Mouse (Mus musculus) testis, postnatal 14 days (tissue): ENCODE measurements at regions not wholly inside any gene's neighbourhood (a gene's known extent, or its start where the extent isn't known, plus 50 kb on each side); places are given as distances from the start of the nearest gene placed in this dataset.

ENCODE experiments used
- DNase-seq: peaks from one replicate; pipeline ENCODE4 v3.0.0; 2021; ENCODE audit warnings: low spot score

- peak; percentile 7 for DNase-seq
Observed at GRCm38 (mm10) chr4:35417866-35418265, 191.9 kb upstream of the C9orf72 start.

GRCm38 (mm10) chr4:35413488-35413887 lies 187.5 kb upstream of the C9orf72 start:
- DNase-seq = no peak

DNA sequence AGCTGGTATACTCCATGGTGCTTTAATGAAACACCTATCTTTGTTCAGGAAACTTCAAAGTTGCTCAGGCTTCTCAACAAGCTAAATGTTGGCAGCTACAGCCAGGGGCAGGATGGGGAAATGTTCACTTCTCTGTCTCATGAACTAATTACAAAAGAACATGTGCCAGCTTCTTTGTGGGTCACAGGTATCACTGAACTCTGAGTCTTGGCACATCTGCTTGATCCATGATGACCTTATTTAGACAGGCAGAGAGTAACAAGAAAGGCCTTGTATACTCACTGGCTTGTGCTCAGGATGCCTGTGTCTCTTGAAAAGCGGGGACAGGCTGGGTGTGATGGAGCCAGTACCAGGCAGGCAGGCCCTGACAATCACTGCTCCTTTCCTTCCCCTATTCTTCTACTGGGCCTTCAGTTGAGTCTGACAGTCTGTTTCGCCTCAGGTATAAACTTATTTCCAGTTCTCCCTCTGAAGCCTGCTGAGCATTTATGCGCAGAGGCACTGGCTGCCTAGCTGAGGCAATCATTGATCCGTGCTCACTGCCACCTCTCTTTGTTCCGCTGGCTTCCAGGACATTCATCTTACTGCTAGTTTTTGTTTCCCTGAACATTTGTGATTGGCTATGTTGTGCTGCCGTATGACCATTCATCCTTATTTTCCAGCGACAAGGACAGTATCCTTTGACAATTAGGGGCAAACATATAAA lies 179.5 kb upstream of the C9orf72 start:
- no peak for DNase-seq

- no peak for DNase-seq
Observed at GRCm38 (mm10) chr4:35404068-35404467, 178.1 kb upstream of the C9orf72 start.

DNA sequence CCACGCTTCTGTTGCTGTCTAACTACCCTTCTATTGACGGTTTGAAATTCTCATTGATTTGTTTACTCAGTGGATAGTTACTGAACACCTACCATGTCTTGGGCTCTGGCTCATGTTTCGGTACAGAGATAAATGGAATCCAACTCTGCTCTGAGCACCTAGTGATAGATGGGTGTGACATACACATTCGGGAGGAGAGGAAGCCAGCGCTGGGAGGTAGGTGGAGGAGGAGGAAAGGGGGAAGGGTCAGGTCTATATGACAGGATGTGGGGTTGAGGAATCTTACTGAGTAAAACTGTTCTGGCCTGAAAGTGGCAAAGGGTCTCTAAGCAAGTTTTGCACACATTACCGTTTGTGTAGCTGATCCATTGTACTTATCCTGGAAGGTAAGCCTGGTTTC lies 177.6 kb upstream of the C9orf72 start:
- no peak for DNase-seq

DNA sequence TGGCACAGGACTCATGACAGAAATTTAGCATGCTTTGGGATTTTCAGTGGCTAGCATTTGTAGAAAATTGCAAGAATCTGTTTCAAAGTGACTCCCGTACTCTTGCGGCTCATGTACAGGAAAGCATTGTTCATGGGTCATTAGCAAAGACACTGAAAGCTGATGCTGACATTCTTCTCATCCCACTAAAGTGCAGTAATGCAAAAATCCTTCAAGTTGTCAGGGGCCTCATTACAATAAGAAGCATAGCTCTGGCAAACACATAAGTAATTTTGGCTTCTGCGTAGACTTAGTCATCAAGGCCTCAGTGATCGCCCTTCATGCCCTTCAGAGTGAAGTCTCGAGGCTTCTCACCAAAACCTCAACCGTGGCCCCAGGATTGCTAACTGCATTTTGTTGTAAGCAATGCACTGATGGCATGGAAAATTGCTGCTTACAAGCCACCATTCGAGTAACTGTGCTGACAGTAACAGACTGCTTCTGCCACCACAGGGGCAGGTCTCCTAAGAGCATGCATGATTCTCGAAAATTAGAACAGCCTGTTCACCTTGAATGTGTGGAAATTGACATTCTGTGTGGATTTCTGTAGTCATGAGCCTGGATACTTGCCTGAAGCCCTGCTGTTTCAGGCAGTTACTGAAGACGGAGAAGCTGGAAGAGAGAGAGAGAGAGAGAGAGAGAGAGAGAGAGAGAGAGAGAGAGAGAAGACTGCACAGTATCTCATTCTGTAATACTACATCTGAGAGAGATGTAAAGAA lies 176.6 kb upstream of the C9orf72 start:
- DNase-seq = no peak

DNA sequence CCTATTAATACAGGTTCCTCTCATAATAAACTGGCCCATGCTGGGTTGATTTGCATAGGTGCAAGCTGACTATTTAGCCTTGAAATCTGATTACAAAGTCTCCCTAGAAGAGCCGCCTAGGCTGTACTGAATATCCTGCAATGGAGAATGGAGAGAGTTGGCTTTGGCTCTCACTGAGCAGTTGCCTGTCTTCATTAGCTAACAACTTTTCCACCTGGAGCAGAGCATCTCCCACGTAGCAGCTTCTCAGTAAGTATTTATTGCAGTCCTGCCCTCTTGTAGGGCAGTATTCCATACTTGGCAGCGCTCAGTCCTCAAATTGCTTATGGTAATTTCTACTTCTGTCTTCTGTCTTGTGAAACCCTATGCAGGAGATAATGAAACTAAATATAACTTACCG lies 175.8 kb upstream of the C9orf72 start:
- DNase-seq = no peak

- no peak for DNase-seq
Observed at GRCm38 (mm10) chr4:35400511-35400910, 174.5 kb upstream of the C9orf72 start.

GRCm38 (mm10) chr4:35395583-35395877 lies 169.6 kb upstream of the C9orf72 start:
- no peak for DNase-seq

DNA sequence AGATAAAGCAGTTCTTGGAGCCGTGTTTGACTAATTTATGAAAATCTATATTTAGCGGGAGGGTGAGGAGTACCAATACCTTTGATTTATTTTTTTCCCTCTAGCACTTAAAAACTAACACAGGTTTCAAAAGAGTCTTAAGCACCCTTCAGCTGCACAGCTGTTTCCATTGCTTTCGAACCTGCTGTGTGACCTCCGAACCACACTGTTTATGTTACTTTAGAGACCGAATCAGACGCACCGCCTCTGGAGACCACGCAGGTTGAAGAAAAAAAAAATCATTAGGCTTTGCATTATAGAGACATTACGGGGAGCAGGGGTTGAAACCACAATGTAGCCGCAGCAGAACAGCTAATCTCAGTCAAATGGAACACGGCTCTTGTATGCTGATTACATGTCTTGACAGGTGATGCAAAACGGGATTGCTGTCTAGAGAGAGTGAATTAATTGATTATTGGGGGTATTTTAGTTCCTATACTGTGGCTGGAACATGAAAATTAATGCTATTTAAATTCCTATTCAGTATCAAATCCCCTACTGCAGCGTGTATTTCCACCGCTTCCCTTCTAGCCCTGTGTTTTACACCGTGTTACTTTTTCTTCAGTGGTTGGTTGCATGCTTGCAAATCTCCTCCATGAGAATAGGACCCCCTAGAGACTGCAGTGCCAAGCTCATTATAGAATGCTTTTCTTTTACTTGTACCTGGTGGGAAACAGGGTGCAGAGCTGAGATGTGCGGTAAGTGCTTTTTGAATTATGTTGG lies 169.0 kb upstream of the C9orf72 start:
- no peak for DNase-seq

DNA sequence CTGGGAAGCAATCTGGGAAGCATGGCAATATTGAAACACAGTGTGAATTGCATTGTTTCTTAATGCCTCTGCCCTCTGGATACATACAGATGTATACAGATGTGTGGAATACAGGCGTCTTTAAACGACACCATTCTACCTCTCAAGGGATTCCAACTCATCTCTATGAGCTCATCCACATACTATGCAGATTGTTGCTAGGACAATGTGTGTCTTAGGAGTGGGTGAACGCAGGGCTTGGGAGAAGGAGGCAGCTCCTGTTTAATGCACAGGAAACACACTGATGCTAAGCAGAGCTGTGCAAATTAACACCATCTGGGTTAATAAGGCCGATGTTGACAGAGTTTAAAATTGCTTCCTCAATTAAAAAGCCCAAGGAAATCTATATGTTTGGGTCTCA lies 149.8 kb upstream of the C9orf72 start:
- DNase-seq = no peak

DNA sequence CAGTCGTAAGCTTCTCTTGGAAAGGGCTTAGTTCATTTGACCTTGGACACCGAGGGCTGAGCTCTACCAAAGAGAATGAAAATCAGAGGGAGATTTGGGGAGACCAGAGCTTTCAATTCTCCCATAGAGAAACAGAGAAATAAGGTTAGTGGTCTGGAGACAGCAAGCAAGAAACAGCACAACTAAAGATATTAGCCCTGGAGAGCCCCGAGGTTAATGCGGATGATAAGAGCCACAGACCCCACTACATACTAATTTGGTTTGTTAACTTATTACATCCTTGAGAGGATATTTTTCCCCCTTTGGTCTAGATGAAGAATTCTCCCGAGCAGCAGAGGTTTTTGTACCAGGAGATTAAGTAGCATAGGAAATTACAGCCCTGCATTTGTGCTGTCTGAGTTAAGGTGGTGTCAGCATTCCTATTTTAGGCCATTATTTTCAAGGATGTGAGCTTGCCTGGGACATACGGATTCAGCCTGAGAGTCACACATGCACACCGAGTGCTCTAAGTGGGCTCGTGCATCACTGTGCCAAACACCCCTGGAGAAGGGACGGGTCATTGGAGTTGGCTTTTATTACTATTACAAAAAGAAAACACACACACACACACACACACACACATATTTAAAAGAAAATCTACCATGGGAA lies 147.4 kb upstream of the C9orf72 start:
- no peak for DNase-seq

DNA sequence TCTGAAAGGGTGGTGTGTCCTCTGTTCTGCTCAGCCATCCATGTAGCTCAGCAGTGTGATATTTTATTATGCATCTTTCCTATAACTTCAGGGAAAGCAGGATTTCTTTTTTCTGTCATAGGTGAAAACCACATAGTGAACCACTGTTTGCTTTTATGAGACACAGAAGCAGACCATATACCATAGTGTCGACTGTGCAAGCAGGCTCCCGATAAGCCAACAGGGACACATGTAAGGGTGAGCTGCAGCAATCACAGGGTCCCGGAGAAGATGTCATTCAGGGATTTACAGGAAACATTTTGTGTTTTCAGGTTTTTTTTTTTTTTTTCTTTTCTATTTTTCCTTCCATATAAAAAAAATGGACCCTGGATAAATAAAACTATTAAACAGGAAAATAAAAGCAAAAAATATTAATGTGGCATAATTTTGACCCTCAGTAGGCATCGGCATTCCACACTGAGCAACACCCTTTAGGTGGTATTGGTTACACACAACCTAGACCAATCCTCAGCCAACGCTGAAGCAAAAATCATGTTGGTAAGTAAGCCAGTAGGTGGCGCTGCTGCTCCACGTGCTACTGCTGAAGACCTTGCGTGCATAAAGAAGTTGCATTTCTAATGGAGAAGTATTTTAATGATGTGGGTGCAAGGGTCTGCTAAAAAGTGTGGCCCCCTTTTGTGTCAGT lies 146.7 kb upstream of the C9orf72 start:
- DNase-seq = peak; percentile 30

DNA sequence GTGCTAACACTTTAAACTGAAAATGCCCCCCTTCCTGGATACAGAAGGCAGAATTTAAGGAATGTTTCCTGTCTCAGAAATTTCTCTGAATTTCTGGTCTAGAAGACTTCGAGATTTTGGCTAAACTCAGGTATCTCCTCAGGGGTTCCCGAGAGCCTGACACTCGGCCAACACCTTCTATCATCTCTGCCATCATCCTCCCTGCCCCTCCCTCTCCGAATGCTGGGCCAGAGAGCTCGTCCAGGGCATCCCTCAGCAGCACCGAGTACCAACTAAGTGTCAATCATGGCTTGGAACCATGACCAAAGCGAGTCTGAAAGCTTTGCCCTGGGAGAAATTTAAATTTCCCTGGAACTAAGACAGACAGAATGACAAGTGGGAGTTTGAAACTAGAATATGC lies 138.2 kb upstream of the C9orf72 start:
- DNase-seq = no peak

GRCm38 (mm10) chr4:35362176-35362575 lies 136.2 kb upstream of the C9orf72 start:
- no peak for DNase-seq

GRCm38 (mm10) chr4:35359376-35359775 lies 133.4 kb upstream of the C9orf72 start:
- no peak for DNase-seq

- no peak for DNase-seq
Observed at GRCm38 (mm10) chr4:35356904-35357563, 131.1 kb upstream of the C9orf72 start.

DNA sequence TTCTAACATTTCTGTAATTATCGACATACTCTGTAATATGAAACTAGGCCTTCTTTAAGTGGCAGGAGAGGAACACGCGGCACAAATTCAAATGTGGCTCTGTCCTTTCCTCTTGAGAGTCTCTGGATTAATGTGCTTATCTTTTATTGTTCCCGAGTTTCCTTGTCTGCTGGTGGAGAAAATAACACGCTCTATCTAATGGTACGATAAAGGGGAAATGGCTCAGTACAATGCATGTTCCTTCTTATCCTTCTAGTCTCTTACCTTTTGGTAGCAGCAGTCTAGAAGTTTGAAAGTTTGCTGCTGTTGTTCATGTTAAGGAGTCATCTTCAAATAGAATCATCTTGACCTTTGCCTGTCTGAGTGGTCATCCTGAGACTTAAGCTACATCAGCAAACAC lies 130.1 kb upstream of the C9orf72 start:
- no peak for DNase-seq

- no peak for DNase-seq
Observed at GRCm38 (mm10) chr4:35354046-35354445, 128.1 kb upstream of the C9orf72 start.

- DNase-seq = no peak
Observed at GRCm38 (mm10) chr4:35352606-35353005, 126.6 kb upstream of the C9orf72 start.

GRCm38 (mm10) chr4:35350465-35350864 lies 124.5 kb upstream of the C9orf72 start:
- no peak for DNase-seq

DNA sequence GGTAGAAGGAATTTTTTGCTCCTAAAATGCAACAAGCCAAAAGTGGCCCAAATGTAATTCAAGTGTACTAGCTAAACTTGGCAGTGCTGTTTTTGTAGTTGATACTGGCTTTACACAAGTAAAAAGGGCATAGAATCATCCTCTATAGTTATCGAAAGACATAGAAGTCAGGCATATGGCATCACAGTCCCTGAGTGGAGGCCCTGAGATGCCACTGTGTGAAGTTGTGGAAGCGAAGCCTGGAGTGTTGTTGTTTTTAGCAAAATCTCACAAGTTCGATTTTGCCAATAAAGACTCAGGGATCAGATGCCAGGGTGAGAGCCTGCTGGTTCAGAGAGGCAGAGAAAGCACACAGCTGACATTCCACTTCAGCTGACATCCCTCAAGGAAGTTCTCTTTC lies 121.6 kb upstream of the C9orf72 start:
- no peak for DNase-seq
